Mouse (Mus musculus) cerebral cortex, adult 2 months (tissue): Measurements from ENCODE around the gene Ccdc149.

ENCODE experiments used
- WGBS: fragments of 180-500 bp; shearing (Covaris S2); methylation state at CpG from one replicate; pipeline ENCODE4 v1.1.7; 2018; 5-methylcytosine and 5-hydroxymethylcytosine counted together

Gene Ccdc149

DNA sequence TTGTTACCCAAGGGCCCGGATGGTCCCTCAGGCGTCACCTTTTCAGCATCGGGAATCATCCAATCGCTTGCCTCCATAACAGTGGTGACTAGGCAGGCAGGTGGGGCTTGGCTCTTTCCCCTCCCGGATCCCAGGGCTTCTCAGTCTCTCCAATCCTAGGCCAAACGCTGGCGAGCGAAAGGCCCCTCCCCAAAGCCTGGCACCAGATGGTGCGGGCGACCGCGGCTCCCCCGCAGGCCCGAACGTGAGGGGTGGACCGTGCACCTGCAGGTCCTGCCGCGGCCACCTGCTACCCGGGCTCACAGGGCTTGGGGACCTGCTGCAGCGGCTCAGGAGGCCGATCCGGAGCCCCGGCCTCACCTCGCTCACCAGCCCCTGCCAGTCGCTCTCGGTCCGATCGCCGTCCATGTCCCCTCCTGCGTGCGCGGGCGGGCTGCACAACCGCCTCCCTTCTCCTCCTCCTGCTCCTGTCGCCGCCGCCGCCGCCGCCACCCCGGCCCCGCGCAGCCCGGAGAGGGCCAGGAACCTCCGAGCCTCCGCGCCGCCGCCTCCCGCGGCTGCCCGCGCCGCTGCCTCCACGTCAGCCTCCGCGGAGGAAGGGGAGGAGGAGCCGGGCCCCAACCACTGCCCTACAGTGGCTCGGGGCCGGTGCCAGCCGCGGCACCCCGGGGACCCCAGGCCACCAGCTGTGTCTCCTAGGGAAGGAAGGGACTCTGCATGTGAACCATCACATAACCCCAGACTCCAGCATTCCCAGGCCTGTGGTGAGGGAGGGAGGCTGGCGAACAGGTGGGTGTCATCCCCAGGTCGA, at the start of gene Ccdc149:
Gene Ccdc149 (minus strand): TSS at position 531 of the 811 bp plus-strand sequence.
- 1% methylated on average over 65 of the region's 65 CpGs for WGBS

DNA sequence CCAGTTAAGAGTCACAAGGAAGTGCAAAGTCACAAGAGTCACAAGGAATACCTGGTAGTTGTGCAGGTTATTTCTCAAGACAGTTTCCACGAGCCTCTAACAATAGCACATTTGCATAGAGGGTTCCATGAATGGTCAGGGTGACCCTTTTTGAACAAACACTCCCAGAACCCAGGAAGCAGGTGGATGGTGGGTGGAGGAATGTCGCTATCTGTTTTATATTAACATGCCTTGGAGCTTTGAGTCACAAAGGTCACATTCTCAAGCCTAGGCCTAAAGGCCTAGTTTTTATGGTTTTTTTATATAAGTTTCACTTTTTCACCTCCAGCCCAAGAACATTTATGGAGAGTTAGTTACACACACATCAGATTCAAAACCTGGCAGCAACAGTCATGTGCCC, 48.6 kb upstream of the Ccdc149 start:
- WGBS, result 92% methylated on average over 2 of the region's 2 CpGs

DNA sequence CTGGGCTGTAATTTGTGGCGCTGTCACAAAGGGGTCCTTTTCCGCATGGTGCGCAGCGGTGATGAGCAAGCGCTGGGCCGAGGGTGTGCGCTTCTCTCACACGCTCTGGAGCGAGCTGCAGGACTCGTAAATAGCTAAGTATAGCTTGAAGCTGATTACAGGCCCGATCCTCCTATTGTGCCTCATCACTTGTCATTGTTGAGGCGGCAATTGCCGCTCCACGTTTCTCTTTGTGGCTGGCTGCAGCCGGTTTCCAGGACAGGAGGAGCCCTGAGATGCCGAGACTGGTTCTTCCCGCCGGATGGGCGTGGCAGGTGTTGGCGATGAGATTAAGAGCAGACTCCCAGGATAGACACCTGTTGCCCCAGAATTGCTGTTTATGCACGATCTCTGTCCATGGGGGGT, 44.8 kb upstream of the Ccdc149 start:
- WGBS, result 13% methylated on average over 21 of the region's 21 CpGs

DNA sequence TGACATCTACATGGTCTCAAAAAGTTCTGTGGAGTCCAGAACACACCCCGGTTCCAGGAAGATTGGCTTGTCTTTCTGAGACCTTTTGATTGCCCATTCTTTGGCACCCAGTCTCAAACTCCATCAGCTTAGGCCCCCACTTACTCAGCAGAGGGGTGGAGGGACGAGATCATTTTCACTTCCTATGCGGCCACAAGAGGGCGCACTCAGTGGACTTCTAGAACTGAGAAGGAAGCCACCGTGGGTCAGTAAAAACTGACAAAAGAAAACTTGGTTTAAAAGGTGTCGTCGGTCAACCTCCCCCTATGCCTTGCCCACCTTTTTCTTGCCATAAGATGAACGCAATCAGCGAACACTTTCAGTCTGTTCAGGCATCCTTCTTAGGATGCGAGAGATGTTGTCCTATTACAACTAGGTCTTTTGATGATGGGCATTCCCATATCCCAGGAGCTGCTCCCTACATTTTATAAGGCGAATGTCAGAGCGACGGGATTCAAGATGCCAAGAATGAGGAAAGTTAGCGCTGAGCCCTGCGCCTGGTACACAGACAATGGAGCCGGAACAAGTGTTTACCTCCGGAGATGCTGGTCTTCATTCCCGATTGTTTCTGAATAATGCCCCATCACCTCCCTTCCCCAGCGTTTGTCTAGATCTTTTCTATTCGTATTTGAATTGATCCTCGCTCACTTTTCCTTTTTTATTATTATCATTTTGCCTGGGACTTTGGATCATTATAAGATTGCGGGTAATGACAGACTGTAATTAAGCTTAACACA, 44.1 kb upstream of the Ccdc149 start:
- 13% methylated on average over 22 of the region's 22 CpGs for WGBS

DNA sequence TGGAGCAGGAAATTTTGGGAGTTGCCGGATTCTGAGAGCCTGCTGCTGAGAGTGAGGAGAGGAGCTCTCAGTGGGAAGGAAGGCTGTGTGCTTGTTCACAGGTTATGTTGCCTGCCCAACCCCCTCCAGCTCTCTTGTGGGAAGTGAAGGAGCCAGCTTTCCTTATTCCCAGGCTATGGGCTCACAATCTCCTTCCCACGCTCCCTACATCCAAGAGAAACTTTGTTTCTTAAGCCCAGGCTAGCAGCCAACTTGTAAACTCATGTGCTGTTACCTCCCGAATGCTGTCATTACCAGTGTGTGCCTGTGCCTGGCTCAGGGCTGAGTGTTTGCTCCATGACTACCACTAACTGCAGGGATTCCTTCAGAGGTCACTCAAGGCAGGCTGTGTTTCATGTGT, 39.8 kb upstream of the Ccdc149 start:
- 41% methylated on average over 3 of the region's 3 CpGs for WGBS

DNA sequence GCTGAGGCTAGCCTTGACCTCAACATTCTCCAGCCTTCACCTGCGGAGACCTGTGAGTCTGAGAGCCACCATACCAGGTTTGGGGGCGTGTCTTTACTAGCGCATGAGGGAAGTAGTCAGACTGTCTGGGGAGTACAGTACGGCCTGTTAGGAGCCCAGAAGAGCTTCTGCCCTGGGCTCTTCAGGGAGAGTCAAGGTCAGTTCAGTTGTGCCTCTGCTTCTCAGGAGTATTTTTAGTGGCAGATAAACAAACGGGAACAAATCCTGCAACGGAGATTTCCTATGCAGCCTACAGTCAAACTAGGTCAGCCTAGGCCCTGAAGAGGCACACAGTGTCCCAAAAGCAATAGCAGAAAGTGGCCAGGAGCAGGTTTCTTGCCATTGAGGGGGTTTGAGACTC, 38.1 kb upstream of the Ccdc149 start:
- 85% methylated on average over 6 of the region's 6 CpGs for whole genome bisulfite sequencing

DNA sequence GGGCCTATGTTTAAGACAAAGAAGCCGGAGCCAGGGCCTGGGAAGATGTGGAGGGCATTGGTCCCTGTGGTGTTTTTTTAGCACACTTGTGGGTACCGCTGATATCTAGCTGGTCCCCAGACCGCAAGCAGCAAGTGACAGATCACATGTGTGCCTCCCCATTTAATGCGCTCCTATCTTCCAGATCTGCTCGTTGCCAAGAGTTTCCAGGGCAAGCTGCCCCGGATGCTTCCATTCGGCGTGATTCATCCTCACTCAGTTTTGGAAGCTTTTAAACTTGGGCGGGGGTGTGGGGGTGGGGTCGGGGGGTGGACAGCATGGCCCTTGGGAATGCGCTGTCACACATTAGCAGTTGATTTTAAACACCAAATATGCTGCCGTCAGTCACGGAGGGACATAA, 33.3 kb upstream of the Ccdc149 start:
- WGBS, result 82% methylated on average over 13 of the region's 13 CpGs

DNA sequence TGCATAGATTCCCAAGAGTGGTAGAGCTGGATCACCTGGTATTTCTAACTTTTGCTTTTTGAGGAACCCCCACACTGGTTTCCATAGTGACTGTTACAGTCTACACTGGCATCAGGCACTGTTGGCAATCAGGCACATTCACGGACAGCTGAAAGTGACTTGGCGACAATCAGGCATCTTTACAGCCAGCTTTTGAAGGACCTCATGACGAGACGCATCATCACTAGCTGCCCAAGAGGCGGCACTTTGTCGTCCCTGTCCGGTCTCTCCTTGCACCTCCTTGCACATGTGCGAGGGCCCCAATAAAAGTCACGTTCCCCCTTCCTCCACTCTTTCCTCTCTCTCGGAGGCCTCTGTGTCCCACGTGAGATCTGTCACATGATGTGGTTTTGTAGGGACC, 32.8 kb upstream of the Ccdc149 start:
- WGBS, result 81% methylated on average over 11 of the region's 11 CpGs

DNA sequence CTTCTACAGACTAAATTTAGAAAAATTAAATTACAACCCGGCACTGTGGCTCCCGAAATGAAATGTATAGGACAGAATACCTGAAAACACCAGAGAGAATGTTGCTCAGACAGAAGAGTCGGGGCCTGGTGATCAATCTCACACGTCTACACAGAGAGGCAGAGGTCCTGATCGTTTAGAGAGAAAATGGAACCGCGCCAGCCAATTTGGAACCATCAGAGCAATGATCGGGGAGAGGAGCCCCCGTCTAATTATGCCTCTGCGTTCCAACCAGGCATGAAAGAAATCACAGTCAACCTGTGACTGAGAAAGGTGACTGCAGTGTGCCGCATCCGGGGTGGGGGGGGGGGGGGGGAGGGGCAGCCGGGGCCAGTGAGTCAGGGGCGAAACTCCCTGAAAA, 24.4 kb upstream of the Ccdc149 start:
- WGBS, result 39% methylated on average over 14 of the region's 14 CpGs

DNA sequence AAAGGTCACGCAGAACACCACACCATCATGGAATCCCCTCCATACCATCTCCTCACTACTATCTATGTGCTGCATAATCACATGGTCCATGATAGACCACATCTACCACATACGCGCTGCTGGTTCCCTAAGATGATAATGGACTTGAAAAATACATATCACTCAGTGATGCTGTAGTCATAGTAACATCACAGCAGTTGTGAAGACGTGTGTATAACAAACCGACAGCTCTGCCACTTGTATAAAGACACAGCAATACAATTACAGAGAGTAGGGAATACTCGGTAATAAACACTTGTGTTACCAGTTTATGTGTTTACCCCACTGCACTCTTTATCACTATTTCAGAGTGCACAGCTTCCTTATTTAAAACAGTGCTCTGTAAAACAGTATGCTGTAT, 20.2 kb upstream of the Ccdc149 start:
- 70% methylated on average over 6 of the region's 6 CpGs for WGBS

DNA sequence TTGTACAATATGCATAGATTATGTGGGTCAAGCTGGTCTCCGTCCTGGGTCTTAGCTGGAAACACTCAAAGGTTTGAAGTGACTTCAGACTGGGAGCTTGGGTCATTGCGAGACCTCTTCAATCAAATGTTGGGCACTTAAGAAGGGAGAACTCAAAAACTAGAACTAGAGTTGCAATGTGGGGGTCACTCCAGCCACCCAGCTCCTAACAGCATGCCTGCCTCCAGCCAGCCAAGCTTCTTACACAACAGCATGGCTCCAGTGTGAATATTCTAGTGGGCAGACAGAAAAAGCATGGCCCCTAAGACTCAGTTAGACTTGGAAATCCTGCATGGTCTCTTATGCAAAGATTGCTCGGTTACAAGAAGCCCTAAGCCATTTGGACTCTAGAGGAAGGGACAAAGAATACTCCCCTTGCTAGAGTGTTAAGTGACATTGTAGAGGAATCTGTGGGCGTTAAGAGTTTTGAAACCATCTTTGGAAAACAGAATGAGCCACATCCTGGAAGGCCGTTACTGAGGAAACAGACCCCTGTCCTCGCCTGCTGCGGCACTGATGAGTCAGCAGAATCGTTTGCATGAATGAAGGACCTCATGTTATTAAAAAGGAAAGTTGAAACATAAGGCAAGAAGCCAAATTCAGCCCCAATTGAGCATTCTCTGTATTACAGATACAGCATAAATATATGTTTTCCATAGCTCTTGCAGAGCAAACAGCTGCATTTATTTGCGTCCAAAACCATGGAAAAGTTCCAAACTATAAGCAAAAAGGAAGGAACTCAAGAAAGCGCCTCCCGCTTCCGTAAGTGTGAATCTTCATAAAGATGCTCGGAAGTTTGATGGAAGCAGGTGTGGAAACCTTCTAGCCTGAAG, 16.5 kb upstream of the Ccdc149 start:
- WGBS, result 61% methylated on average over 13 of the region's 13 CpGs

DNA sequence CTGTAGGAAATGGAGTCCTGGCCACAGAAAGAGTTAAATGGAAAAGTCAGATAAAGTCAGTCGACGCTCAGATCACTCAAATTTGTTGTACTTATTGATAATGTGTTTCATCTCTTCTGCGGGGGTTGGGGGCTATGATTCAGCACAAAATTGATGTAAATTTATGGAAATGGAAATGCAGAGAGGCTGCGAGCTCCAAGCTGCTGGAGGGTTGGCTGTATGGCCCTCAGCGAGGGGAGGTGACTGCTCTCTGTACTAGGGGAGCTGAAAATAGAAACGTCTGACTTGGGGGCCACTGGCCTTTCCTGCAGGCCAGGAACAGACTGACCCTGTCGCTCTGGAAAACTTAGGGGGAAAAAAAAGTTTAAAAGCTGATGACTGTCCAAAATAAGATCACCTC, 5.5 kb upstream of the Ccdc149 start:
- 7% methylated on average over 7 of the region's 7 CpGs for WGBS

DNA sequence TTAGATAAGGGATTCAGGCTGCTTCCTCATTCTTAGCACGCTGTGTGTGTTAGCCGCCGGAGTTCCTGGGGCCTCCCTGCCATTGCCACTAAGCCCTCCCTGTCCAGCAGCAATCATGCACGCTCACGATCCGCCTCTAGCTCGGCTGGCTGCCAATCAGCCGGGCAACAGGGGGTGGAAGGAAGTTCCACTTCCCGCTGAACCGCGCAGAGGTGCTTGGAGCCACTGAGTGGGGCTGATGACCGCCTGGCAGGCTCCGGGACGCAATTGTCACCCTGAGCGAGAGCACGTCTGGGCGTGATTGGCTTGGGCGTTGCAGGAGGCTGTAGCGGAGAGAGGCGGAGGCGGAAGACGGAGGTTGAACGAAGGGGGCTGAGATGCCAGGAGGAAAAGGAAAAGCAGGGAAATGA, 5.0 kb upstream of the Ccdc149 start:
- WGBS, result under 1% methylated on average over 23 of the region's 23 CpGs

DNA sequence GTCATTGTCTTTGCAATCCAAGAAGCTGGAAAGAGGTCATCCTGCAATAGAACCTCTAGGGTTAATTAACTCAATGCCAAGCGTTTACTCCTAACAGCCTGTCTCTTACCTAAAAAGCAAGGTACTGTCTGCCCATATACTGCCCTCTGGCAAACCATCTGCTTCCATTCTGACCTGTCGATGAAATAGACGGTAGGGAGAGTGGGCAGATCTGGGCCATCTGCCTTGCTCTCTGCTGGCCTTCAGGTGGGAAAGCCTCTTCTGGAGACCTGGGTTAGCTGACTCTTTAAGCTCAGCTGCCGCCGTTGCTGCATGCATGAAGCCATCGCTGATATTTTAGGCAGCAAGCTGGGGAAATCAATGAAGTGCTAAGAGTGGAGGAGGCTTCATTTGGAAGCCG, 2.7 kb upstream of the Ccdc149 start:
- WGBS, result 57% methylated on average over 7 of the region's 7 CpGs

DNA sequence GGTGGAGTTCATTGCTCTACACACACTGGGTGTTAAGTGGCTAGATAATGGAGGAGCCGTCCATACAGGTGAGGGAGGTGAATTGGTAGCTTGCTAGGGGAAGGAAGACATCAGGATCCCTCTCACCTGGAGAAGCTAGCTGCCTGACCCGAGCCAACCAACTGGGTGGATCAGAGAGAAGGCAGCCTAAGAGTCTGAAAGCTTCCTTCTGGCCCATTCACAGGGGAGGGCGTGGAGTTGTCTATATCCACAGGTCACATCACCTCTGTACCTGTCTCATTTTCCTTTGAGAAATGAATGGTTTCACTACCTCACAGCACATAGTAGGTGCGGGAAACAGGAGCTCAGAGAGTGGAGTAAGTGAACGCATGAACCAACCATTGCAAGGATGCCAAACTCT, 770 bp downstream of the Ccdc149 start:
- 56% methylated on average over 5 of the region's 5 CpGs for WGBS

DNA sequence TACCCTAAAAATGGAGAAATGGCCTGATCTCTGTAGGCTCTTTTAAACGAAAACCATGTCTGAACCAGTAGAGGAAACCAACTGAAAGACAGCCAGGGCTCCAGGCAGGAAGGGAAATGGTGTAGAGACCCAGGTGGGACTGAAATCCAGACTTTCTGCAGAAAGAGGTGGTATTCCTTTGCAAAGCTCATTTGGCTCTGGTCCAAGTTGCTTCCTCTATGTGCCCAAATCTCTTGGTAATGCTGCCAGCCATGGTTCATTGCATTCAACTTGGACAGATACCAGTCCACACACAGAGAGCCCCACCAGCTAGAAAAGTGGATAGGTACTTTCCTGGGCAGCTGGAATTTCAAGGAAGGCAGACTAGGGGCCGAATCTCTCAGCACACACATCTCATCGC, 3.5 kb downstream of the Ccdc149 start:
- 90% methylated on average over 3 of the region's 3 CpGs for WGBS

DNA sequence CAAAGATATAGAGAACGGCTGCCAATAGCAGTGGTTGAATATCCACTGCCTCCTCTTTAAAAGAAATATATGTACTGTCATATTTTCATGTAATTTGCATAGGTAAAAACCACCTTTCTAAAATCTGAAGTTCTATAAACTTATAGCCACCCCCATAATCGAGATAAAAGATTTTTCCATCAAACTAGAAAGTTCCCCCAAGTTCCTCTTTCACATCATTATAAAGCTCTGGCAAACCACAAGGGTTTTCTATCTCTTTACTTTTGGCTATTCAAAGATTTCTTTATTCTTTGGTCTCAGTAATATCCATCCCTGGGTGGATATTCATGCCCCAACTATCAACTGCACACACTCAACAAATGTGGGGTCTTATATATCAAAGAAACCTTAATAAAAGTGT, 8.9 kb downstream of the Ccdc149 start:
- 87% methylated on average over 2 of the region's 2 CpGs for whole genome bisulfite sequencing

DNA sequence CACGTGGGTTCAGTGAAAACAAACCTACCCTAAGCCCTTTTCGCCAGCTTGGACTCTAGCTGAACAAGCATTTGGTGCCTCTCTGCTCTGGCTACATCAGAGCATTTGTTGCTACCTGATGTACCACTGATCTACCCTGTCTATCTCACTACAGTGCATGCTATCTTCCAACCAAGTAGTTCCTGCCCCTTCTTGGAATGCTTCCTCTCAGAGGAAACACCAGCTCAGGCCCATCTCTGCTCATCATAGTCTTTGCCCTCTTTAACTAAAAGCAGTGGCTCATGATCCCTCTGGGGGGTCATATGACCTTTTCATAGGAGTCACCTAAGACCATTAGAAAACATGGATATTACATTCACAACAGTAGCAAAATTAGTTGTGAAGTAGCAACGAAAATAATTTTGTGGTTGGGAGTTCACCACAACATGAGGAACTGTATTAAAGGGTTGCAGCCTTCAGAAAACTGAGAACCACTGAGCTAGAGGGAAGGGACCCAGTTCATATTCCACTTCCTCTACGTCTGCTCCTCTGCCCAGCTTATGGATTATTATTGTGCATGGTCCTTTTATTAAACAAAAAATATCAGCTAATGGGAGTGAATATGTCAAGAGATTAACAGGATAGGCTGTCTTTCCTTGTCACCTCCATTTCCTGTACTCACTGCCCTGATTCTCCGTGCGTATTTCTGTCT, 9.7 kb downstream of the Ccdc149 start:
- 77% methylated on average over 6 of the region's 6 CpGs for WGBS

DNA sequence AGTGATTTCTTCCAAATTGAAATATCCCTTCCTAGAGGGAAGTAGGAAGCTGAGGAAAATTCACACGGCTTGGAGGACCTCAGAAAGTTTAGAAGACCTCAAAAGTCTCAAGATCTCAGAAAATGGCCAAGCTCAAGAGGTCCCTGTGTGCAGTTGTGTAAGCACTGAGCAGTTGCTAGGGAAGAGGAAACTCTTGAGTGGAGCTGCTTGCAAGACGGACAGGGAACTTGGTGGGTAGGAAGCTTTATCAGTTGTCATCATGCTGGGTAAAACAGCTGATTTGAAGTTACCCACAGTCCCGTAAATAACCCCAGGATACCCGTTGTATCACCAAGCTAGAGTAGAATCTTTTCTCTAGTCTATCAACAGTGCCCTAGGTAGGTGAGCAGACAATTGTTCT, 12.0 kb downstream of the Ccdc149 start:
- WGBS, result 79% methylated on average over 4 of the region's 4 CpGs

DNA sequence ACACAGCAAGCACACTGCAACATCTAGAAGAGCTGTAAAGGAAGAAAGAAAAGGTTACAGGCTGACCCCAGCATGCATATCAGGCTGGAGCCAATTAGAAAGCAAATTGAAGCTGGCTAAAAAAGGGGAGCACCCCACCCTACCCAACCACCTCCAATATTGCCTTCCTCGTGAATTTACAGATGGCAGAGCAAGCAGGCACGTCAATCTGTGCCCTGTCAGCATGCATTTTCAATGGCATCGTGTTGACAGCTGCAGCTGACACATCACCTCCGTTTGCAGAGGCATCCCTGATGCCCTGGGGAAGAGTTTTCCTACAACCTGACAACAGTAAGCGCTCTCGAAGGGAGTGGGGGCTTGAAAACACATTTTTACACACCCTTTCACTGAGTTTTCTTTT, 14.2 kb downstream of the Ccdc149 start:
- 75% methylated on average over 6 of the region's 6 CpGs for WGBS

DNA sequence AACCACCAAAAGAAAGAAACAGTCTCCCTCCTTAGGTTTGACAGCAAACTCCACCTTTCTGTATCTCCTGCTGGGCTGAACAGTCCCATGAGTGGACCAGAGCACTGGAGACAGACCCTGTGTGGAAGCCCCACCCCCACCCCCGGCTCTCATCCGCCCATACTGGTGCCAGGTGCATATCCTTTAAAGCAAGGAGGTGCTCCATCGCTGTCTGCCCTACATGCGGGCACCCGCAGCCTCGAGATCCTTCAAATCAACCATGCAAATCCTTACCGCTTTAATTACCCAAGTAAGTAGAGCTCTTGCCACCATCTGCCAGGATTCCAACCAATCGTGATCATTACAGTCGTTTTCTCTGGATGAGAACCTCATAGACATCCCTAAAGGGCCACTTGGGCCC, 20.5 kb downstream of the Ccdc149 start:
- 77% methylated on average over 9 of the region's 9 CpGs for WGBS

DNA sequence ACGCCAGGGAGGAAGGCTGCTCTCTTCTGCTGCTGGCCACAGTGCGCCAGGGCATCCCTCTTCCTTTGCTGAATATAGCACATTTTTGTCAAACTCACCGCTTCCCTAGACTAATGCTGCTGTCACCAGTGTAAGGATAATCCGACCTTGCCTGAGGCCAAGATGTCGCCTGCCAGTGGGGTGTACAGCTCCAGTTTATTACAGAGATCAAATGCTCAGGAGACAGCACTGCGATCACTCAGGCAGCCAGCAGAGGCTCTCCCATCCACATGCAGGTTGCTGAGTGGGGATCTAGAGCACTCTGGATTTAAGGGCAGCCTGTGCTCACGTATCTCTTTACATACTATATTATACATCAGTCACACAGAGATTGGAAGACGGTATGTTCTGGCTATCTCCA, 22.1 kb downstream of the Ccdc149 start:
- 68% methylated on average over 8 of the region's 8 CpGs for WGBS
